Mouse (Mus musculus) neural tube, postnatal 0 days (tissue): ENCODE results near the gene Olfr62. TPM values are rescaled to one million over a fixed set of nuclear protein-coding genes. Genes with fewer than 3 reads are reported as not detected.

Source experiments
- polyA plus RNA-seq: library from polyadenylated mRNA; unstranded; fragments of >200 nt; fragmentation: Nextera tagmentation; extraction: Ambion mirVana; gene quantifications from 2 replicates; pipeline ENCODE4 v1.2.1, GENCODE M21; 2015

Gene Olfr62
- polyA plus RNA-seq: not detected in 2 replicates

GRCm38 (mm10) chr4:118658652-118659051, at the start of gene Olfr62:
Gene Olfr62, plus strand, starts transcription at chr4:118658952.

GRCm38 (mm10) chr4:118620279-118620966, 38.3 kb upstream of the Olfr62 start, which contains the start of the genes Cfap57 and Ebna1bp2:
Gene Cfap57, minus strand, starts transcription at chr4:118620777.
Gene Ebna1bp2, plus strand, starts transcription at chr4:118620799.

GRCm38 (mm10) chr4:118692412-118692973, 33.7 kb downstream of the Olfr62 start, which contains the start of gene Olfr1342:
Gene Olfr1342, minus strand, starts transcription at chr4:118692756.

GRCm38 (mm10) chr4:118703223-118703622, 44.5 kb downstream of the Olfr62 start, which contains the start of gene Olfr1341:
Gene Olfr1341, plus strand, starts transcription at chr4:118703523.

Other genes with a start within 250 kb of the Olfr62 start
- gene Szt2, start 249.7 kb upstream of the Olfr62 start, polyA plus RNA-seq: 3.8 and 6.0 TPM in 2 replicates
- gene Med8, start 249.6 kb upstream of the Olfr62 start, polyA plus RNA-seq: 91.1 and 97.2 TPM in 2 replicates
- 51.9 and 58.1 TPM in 2 replicates for gene Elovl1, start 230.9 kb upstream of the Olfr62 start, polyA plus RNA-seq
- gene Cdc20, start 221.6 kb upstream of the Olfr62 start, polyA plus RNA-seq: 19.7 and 19.9 TPM in 2 replicates
- 0.14 and 0.22 TPM in 2 replicates for gene Mpl, start 201.4 kb upstream of the Olfr62 start, polyA plus RNA-seq
- gene Tie1, start 168.9 kb upstream of the Olfr62 start, polyA plus RNA-seq: 9.8 and 11.7 TPM in 2 replicates
- not detected in 2 replicates for gene 2610528J11Rik, start 132.0 kb upstream of the Olfr62 start, polyA plus RNA-seq
- 0.47 and 1.1 TPM in 2 replicates for gene Tmem125, start 114.9 kb upstream of the Olfr62 start, polyA plus RNA-seq
- gene Cfap57, start 38.2 kb upstream of the Olfr62 start, polyA plus RNA-seq: 1.2 and 1.3 TPM in 2 replicates
- gene Ebna1bp2, start 38.2 kb upstream of the Olfr62 start, polyA plus RNA-seq: 80.3 and 86.1 TPM in 2 replicates
- not detected in 2 replicates for gene Olfr1342, start 33.8 kb downstream of the Olfr62 start, polyA plus RNA-seq
- not detected in 2 replicates for gene Olfr1341, start 44.6 kb downstream of the Olfr62 start, polyA plus RNA-seq
- not detected in 2 replicates for gene Olfr1340, start 61.2 kb downstream of the Olfr62 start, polyA plus RNA-seq
- gene Olfr1339, start 73.2 kb downstream of the Olfr62 start, polyA plus RNA-seq: not detected in 2 replicates
- not detected in 2 replicates for gene Olfr1338, start 99.8 kb downstream of the Olfr62 start, polyA plus RNA-seq
- not detected in 2 replicates for gene Olfr1337, start 123.6 kb downstream of the Olfr62 start, polyA plus RNA-seq
- gene Olfr1335, start 151.0 kb downstream of the Olfr62 start, polyA plus RNA-seq: not detected in 2 replicates
- not detected in 2 replicates for gene Olfr1333, start 177.3 kb downstream of the Olfr62 start, polyA plus RNA-seq
- not detected in 2 replicates for gene Olfr1331, start 205.7 kb downstream of the Olfr62 start, polyA plus RNA-seq
- gene Olfr1330, start 229.6 kb downstream of the Olfr62 start, polyA plus RNA-seq: not detected in 2 replicates